Mouse (Mus musculus): ENCODE data around the gene Lyz1.

GRCm38 (mm10) chr10:117313133-117313532 lies 20.5 kb upstream of the Lyz1 start:
- TF ChIP-seq POLR2A (IDR thresholded peaks at IDR 0.05; ENCODE audit: borderline replicate concordance, extremely low read depth, insufficient read depth, insufficient read length, poor library complexity, severe bottlenecking) (no peak), CTCF (IDR thresholded peaks at IDR 0.05; ENCODE audit: borderline replicate concordance, extremely low read depth, insufficient read depth, insufficient read length) (no peak)

Data from brain, embryonic 14.5 days (tissue).